Mouse (Mus musculus): ENCODE results near the gene Ankrd23. TPM values are rescaled to one million over a fixed set of nuclear protein-coding genes. Genes with fewer than 3 reads are reported as not detected.

Ankrd23 gene
- polyA plus RNA-seq, 1 experiment from 2014 or later: 6.9 TPM

- no peaks in the 10 kb centered on the region for H3K27me3 ChIP-seq (replicated peaks)
- 77% methylated on average over 9 of the region's 9 CpGs for WGBS (ENCODE audit: insufficient replicate concordance)
- no peak within 1 kb of the TSS for H3K4me2 ChIP-seq
- peaks cover 54% of the 10 kb centered on the region for H3K36me3 ChIP-seq
- no peak within 1 kb of the TSS for H3K4me3 ChIP-seq
- H3K27ac ChIP-seq: 0 out of 2 replicates have a peak within 1 kb of the TSS, but pooled peaks have one; percentile 12
- peaks cover 5% of the 10 kb centered on the region; the same call in 1 of the 2 replicates for H3K4me1 ChIP-seq
- H3K9me3 ChIP-seq (replicated peaks): no peaks in the 10 kb centered on the region
- no peak within 1 kb of the TSS for H3K9ac ChIP-seq
- ATAC-seq: peak; percentile 79
Measured at GRCm38 (mm10) chr1:36539186-36539585, 2.5 kb upstream of the Ankrd23 start, which contains the start of gene Gm42417. Gene Gm42417 (minus strand): TSS chr1:36539429.

- H3K9me3 ChIP-seq (replicated peaks): no peaks in the 10 kb centered on the region
Measured at GRCm38 (mm10) chr1:36538727-36539126, 2.0 kb upstream of the Ankrd23 start.

GRCm38 (mm10) chr1:36536397-36536728 lies 320 bp downstream of the Ankrd23 start:
- no peak overlapping the region for H3K9ac ChIP-seq
- 69% methylated on average over 8 of the region's 8 CpGs for WGBS (ENCODE audit: insufficient replicate concordance)
- ATAC-seq: no peak
- no peaks in the 10 kb centered on the region for H3K9me3 ChIP-seq (replicated peaks)
- H3K27me3 ChIP-seq (replicated peaks): no peaks in the 10 kb centered on the region
- H3K4me3 ChIP-seq: no peak overlapping the region
- no peak overlapping the region for H3K27ac ChIP-seq
- H3K4me1 ChIP-seq: peaks cover 5% of the 10 kb centered on the region; the same call in 1 of the 2 replicates
- H3K36me3 ChIP-seq: peaks cover 43% of the 10 kb centered on the region
- no peak overlapping the region for H3K4me2 ChIP-seq

More at GRCm38 (mm10) chr1:36538727-36539126, 2.0 kb upstream of the Ankrd23 start:
- ATAC-seq: no peak
- WGBS (ENCODE audit: insufficient replicate concordance): 77% methylated on average over 4 of the region's 4 CpGs
- Histone ChIP-seq H3K9ac (no peak overlapping the region), H3K4me2 (no peak overlapping the region), H3K4me3 (no peak overlapping the region), H3K36me3 (peaks cover 54% of the 10 kb centered on the region), H3K27me3 (replicated peaks) (no peaks in the 10 kb centered on the region), H3K4me1 (peaks cover 5% of the 10 kb centered on the region; the same call in 1 of the 2 replicates), H3K27ac (0 out of 2 replicates have a peak overlapping the region, but pooled peaks have one; percentile 11)

GRCm38 (mm10) chr1:36535477-36536396 lies 946 bp downstream of the Ankrd23 start:
- Histone ChIP-seq H3K36me3 (peaks cover 43% of the 10 kb centered on the region), H3K4me3 (no peak overlapping the region), H3K4me2 (no peak overlapping the region), H3K27me3 (replicated peaks) (no peaks in the 10 kb centered on the region), H3K4me1 (peaks cover 5% of the 10 kb centered on the region; the same call in 1 of the 2 replicates), H3K27ac (no peak overlapping the region), H3K9me3 (replicated peaks) (no peaks in the 10 kb centered on the region), H3K9ac (no peak overlapping the region)
- no peak for ATAC-seq
- WGBS (ENCODE audit: insufficient replicate concordance): 71% methylated on average over 11 of the region's 11 CpGs

GRCm38 (mm10) chr1:36534595-36535058 lies 2.1 kb downstream of the Ankrd23 start:
- no peak overlapping the region for H3K4me3 ChIP-seq
- peaks cover 35% of the 10 kb centered on the region for H3K36me3 ChIP-seq
- no peak for ATAC-seq
- H3K27me3 ChIP-seq (replicated peaks): no peaks in the 10 kb centered on the region
- 61% methylated on average over 6 of the region's 6 CpGs for WGBS (ENCODE audit: insufficient replicate concordance)
- H3K9me3 ChIP-seq (replicated peaks): no peaks in the 10 kb centered on the region
- H3K27ac ChIP-seq: no peak overlapping the region
- no peak overlapping the region for H3K9ac ChIP-seq
- no peak overlapping the region for H3K4me2 ChIP-seq
- H3K4me1 ChIP-seq: peaks cover 5% of the 10 kb centered on the region; the same call in 1 of the 2 replicates

- 69% methylated on average over 6 of the region's 6 CpGs for WGBS (ENCODE audit: insufficient replicate concordance)
Measured at GRCm38 (mm10) chr1:36533546-36533945, 3.1 kb downstream of the Ankrd23 start.

GRCm38 (mm10) chr1:36531461-36531860 lies 5.2 kb downstream of the Ankrd23 start:
- no peak for ATAC-seq
- Histone ChIP-seq H3K9ac (no peak overlapping the region), H3K4me3 (no peak overlapping the region), H3K27me3 (replicated peaks) (no peaks in the 10 kb centered on the region), H3K4me2 (no peak overlapping the region), H3K4me1 (peaks cover 5% of the 10 kb centered on the region; the same call in 1 of the 2 replicates), H3K9me3 (replicated peaks) (no peaks in the 10 kb centered on the region), H3K27ac (no peak overlapping the region), H3K36me3 (peaks cover 19% of the 10 kb centered on the region)
- 88% methylated on average over 12 of the region's 12 CpGs for WGBS (ENCODE audit: insufficient replicate concordance)

More at GRCm38 (mm10) chr1:36533546-36533945, 3.1 kb downstream of the Ankrd23 start:
- Histone ChIP-seq H3K4me2 (no peak overlapping the region), H3K4me1 (peaks cover 5% of the 10 kb centered on the region; the same call in 1 of the 2 replicates), H3K9me3 (replicated peaks) (no peaks in the 10 kb centered on the region), H3K9ac (no peak overlapping the region), H3K36me3 (peaks cover 24% of the 10 kb centered on the region), H3K4me3 (no peak overlapping the region), H3K27me3 (replicated peaks) (no peaks in the 10 kb centered on the region), H3K27ac (no peak overlapping the region)
- ATAC-seq: no peak

- no peak for ATAC-seq
- Histone ChIP-seq H3K4me3 (no peak overlapping the region), H3K9me3 (replicated peaks) (no peaks in the 10 kb centered on the region), H3K27me3 (replicated peaks) (no peaks in the 10 kb centered on the region), H3K4me1 (peaks cover 5% of the 10 kb centered on the region; the same call in 1 of the 2 replicates), H3K9ac (no peak overlapping the region), H3K4me2 (no peak overlapping the region), H3K36me3 (peaks cover 23% of the 10 kb centered on the region), H3K27ac (no peak overlapping the region)
- WGBS (ENCODE audit: insufficient replicate concordance): 76% methylated on average over 7 of the region's 7 CpGs
Measured at GRCm38 (mm10) chr1:36530962-36531361, 5.7 kb downstream of the Ankrd23 start.

- H3K27me3 ChIP-seq (replicated peaks): no peaks in the 10 kb centered on the region
- peaks cover 5% of the 10 kb centered on the region; the same call in 1 of the 2 replicates for H3K4me1 ChIP-seq
- no peak overlapping the region for H3K9ac ChIP-seq
- no peak for ATAC-seq
- no peak overlapping the region for H3K27ac ChIP-seq
- H3K36me3 ChIP-seq: peaks cover 28% of the 10 kb centered on the region
- 80% methylated on average over 8 of the region's 8 CpGs for WGBS (ENCODE audit: insufficient replicate concordance)
- H3K9me3 ChIP-seq (replicated peaks): no peaks in the 10 kb centered on the region
- no peak overlapping the region for H3K4me2 ChIP-seq
- no peak overlapping the region for H3K4me3 ChIP-seq
Measured at GRCm38 (mm10) chr1:36530485-36530884, 6.2 kb downstream of the Ankrd23 start.

- H3K27ac ChIP-seq: no peak overlapping the region
- peaks cover 34% of the 10 kb centered on the region for H3K36me3 ChIP-seq
- H3K9ac ChIP-seq: no peak overlapping the region
- ATAC-seq: no peak
- no peaks in the 10 kb centered on the region for H3K9me3 ChIP-seq (replicated peaks)
- WGBS (ENCODE audit: insufficient replicate concordance): 78% methylated on average over 4 of the region's 4 CpGs
- no peak overlapping the region for H3K4me2 ChIP-seq
- peaks cover 5% of the 10 kb centered on the region; the same call in 1 of the 2 replicates for H3K4me1 ChIP-seq
- no peaks in the 10 kb centered on the region for H3K27me3 ChIP-seq (replicated peaks)
- no peak overlapping the region for H3K4me3 ChIP-seq
Measured at GRCm38 (mm10) chr1:36529875-36530274, 6.8 kb downstream of the Ankrd23 start.

- no peaks in the 10 kb centered on the region for H3K27me3 ChIP-seq (replicated peaks)
- H3K9ac ChIP-seq: no peak overlapping the region
- H3K4me2 ChIP-seq: no peak overlapping the region
- 86% methylated on average over 4 of the region's 4 CpGs for WGBS (ENCODE audit: insufficient replicate concordance)
- no peak overlapping the region for H3K4me3 ChIP-seq
- no peak for ATAC-seq
- peaks cover 40% of the 10 kb centered on the region for H3K36me3 ChIP-seq
- H3K9me3 ChIP-seq (replicated peaks): no peaks in the 10 kb centered on the region
- no peaks in the 10 kb centered on the region for H3K4me1 ChIP-seq
- no peak overlapping the region for H3K27ac ChIP-seq
Measured at GRCm38 (mm10) chr1:36529274-36529673, 7.4 kb downstream of the Ankrd23 start.

- no peak overlapping the region for H3K27ac ChIP-seq
- H3K9ac ChIP-seq: no peak overlapping the region
- no peak overlapping the region for H3K4me3 ChIP-seq
- 45% methylated on average over 1 of the region's 1 CpGs for WGBS (ENCODE audit: insufficient replicate concordance)
- H3K27me3 ChIP-seq (replicated peaks): no peaks in the 10 kb centered on the region
- no peaks in the 10 kb centered on the region for H3K4me1 ChIP-seq
- no peak overlapping the region for H3K4me2 ChIP-seq
- no peak for ATAC-seq
- peaks cover 49% of the 10 kb centered on the region for H3K36me3 ChIP-seq
- H3K9me3 ChIP-seq (replicated peaks): no peaks in the 10 kb centered on the region
Measured at GRCm38 (mm10) chr1:36528351-36528750, 8.3 kb downstream of the Ankrd23 start.
